Mouse (Mus musculus) megakaryocyte, adult 5-6 weeks (primary cell): Measurements from ENCODE around the gene Orai1. TPM values are rescaled to one million over a fixed set of nuclear protein-coding genes. Genes with fewer than 3 reads are reported as not detected.
A peak's percentile ranks its signal among the peaks of the same experiment; 100 is the strongest.

Experiments
- ATAC-seq: 2 replicates; pipeline ENCODE4 v1.8.0; 2016; ENCODE audit warnings: mild to moderate bottlenecking, inconsistent platforms; ENCODE audit not compliant: poor library complexity, severe bottlenecking
- total RNA-seq, 2 experiments: library from RNA; stranded (forward) in 1 of 2; stranded (reverse) in 1 of 2; fragments of 153-499, 151-499 nt in 1 of 2; fragments of 221-1000, 200-1000 nt in 1 of 2; gene quantifications; 2 replicates each; pipeline versions ENCODE4 v1.2.3 to v1.2.4; 2015 to 2017

The Orai1 gene
- total RNA-seq, 2 experiments from 2014 or later, result 21.0 to 87.4 TPM

DNA sequence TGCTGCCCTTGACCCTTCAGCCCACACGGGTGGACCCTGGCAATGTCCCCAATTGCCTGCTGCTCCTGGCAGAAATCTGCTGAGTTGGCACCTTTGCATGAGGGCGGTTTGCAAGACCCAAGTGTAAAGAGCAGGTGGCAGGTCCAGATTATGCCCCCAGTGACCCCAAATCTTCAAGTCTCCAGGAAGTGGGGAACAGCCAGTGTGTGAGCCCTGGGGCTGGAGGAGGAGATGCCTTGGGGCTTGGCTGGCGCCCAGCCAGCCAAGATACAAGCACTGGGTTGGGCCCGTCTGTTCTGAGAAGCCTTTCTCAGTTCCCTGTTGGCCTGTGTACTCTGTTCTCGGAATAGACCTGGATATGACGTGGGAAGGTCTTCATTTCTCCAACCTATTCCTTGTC is 12.6 kb downstream of the Orai1 start:
- peak; percentile 28; the same call in 1 of the 2 replicates for ATAC-seq

DNA sequence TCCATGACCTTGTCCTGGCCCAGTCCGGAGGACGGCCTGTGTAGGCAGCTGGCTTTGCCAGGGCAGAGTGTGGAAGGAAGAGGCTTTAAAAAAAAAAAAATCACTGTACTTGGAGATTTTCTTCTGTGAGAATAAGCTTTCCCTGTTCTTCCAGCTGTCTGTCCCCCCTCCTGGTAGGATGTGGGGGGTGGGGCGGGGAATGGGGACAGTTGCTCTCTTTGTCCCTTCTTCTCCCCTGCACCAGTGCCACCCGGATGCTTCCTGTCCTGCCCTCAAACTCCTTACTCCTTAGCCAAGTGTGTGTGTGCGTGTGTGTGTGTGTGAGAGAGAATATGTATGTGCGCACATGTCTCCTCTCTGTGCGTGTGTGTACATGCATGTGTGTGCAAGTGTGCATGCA is 14.9 kb downstream of the Orai1 start:
- ATAC-seq, result no peak

DNA sequence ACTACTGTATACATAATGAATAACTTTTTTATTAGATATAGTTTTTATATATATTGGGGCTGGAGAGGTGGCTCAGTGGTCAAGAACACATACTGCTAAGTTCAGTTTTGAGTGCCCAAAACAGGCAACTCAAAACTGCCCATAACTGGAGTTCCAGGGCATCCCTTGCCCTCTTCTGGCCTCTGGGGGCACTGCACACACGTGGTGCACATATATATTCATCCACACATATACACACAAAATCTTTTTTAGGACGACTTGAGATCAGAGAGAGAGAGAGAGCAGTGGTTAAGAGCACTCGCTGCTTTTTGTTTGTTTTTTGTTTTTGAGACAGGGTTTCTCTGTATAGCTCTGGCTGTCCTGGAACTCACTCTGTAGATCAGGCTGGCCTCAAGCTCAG is 16.4 kb downstream of the Orai1 start:
- no peak for ATAC-seq

DNA sequence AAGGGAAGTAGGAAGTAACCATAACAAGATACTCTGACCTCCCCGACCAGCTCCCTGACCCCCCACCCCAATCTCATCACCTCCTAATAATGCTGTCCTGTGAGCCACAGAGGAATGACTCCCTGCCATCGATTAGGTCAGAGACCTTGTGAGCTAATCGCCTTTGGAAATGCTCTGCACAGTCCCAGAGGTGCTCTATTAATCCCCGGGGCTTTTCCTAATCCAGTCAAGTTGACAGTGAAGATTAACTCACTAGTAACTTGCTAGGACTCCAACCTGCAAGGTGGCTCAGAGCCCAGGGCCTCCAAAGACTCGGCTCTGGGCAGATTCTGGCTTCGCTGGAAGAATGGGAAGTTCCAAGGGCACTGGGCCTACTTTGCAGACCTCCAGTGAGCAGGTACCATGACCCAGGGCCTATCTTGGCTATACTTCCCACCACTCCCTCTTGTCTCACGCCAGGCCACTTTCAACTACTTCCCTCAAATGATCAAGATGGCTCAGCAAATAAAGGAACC is 18.8 kb downstream of the Orai1 start:
- ATAC-seq, result no peak

DNA sequence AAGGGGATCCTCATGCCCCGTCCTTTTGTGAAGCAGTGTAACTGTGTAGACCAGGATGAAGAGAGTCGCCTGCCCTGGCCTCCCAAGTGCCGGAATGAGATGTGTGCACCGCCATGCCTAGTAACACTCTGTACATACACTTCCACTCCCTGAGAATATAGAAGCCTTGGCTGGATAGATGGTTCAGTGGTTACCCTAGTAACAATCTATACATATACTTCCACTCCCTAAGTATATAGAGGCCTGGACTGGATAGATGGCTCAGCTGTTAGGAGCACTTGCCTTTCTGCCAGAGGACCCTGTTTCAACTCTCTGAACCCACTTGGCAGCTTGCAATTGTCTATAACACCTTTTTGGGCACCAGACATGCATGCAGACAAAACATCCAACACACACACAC is 20.2 kb downstream of the Orai1 start:
- no peak for ATAC-seq

DNA sequence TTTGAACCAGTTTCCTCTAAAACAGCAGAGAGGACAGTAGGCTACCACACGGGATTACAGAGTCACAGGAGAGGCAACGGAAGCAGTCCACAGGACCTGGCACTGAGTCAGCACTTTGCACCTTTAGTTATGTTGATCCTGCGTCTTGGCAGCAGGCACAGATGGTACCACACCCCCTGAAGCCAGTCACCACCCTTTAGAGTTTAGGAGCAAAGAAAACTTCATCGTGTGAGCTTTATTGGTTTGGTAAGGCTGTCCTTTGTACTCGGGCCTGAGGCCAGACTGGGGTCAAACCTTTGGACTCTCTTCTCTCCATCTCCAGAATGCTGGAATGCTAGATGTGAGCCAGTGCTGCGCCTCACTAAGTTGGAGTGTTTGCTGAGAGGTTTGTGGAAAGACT is 20.7 kb downstream of the Orai1 start:
- 0 out of 2 replicates have a peak, but pooled peaks have one; percentile 7 for ATAC-seq

DNA sequence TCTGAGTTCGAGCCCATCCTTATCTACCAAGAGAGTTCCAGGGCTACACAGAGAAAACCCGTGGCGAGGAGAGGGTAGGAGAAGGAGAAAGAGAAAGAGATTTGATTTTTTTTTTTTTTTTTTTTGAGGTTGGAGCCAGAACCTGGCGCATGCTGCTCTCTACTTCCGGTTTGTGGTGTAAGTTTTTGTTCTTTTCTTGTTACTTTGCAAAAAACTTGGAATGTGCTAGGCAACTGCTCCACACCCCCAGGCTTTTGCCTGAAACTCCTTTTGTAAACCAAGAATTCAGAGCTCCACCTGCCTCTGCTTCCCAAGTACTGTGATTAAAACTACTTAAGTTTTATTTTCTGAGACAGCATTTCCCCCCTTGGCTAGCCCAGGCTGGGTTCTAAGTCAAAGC is 23.2 kb downstream of the Orai1 start:
- ATAC-seq, result no peak

DNA sequence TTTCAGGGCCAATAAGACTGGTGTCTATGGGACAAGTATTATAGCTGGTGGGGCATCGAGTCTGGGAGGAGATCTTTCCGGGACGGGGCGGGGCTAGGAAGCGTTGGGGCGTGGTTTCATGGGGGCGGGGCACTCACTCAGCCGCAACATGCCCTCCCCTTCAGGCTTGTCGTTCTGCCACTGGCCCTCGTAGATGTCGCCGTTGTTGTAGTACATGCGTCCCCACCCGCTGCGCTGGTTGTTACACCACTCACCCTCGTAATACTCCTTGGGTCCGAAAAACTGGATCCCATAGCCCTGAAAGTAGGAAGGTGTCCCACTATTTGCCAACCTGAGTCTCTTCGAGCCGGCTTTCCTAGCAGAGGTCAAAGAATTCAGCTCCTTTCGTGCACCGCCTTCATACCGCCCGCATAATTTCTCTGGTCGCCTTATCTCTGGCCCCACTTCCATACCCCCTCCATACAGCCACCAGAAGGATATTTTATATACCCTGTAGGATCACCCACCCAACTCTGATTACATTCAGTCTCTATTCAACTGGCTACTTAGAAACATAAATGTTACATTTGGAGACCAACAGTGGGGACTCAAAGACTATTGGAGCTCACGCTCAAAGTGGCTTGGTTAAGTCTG is 24.4 kb downstream of the Orai1 start:
- peak; percentile 96 for ATAC-seq

DNA sequence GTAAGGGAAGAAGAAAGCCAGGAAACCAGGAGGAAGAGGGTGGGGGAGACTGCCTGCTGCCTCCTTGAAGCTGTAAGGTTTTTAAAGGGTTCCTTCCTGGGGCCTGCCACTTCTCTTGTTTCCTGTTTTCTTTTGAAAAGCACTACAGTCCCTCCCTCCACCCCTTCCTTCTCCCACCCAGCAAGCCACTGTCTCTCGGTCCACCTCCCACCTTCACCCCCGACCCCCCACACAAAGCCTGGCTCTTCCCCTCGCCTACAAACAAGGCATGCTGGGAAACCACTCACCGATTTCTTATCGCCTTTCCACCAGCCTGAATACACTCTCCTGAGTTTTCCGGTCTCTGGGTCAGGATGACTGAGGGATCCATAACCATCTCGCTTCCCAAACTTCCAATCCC is 25.9 kb downstream of the Orai1 start:
- no peak for ATAC-seq

DNA sequence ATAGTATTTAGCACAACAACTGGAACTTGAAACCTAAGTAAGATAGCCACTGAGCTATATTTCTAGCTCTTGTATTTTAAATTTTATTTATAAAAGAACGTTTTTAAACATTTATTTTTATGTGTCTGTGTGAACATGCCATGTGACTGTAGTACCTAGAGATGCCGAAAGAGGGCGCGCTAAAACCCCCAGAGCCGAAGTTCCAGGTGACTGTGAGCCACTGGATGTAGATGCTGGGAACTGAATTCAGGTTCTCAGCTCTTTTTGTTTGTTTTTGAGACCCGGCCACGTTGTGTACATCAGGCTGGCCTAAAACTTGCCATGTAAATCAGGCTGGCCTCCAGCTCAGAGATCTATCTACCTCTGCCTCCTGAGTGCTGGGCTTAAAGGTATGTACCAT is 29.0 kb downstream of the Orai1 start:
- ATAC-seq, result no peak

DNA sequence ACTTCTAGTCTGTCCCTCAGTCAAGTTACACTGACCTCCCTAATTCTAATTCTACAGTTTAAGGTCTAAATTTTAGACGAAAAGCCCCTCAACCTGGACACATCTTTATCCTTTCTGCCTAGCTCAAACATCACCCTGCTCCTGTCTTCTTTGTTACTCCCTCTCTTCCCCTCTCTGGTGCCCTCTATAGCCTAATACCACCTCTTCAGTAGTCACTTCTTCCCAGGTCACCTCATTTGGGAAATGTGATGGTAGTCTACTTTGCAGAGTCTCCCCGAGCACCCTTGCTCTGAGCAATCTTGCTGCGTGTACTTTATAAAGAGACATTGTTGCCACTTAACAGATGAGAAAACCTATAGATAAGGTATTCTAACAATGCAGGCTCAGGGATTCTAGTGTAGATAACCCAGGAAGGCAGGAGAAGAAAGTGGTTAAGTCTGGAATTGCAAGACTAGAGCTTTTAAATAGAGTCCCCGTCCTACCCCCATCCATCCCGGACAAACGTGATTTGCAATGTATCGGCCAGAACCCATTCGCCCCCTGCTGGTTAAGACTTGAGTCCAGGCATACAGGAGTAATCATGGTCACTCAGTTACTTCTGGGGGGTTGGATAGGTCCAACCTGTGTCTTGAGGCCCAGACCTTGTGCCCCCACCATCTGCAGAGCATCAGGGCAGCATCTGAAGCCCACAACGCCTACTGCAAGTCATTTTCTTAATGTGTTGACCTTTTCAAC is 30.9 kb downstream of the Orai1 start:
- peak; percentile 72 for ATAC-seq

DNA sequence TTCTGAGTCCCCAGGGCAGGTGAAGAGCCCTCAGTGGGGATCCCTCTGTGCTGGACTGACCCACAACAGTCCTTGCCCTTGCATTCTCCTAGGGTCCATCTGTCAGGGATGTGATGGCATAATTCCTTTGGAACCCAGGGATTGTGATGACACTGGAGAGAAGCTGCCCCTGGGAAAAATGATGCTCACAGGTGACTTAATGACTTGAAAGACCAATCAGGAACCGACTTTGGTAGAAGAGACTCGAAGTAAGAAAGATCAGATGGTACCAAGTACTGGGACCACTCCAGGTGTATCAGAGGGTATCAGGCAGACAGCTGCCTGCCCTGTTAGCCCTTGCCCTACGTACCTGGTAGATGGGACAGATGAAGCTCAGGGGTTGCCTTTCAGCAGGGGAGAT is 32.0 kb downstream of the Orai1 start, which contains the start of gene Morn3:
TSS of gene Morn3 (minus strand) at position 101 of the 400 bp plus-strand sequence.
- ATAC-seq, result no peak

DNA sequence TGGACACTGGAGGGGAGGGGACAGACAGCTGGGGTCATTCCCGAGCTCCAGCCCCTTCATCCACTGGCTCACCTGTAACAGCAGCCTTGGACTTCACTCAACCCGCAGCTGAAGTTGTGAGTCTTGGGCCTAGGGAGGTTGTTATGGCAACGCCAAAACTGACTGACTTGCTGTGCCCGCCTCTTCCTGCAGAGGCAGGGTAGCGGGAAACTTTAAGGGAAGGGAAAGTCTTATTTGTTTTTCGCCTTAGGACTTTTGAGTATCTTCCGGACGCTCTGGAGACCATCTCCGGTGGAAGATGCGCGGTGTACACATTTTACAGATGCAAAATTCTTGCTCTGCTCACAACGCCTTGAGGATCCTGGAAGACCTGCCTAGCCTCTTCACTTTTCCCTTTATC is 34.4 kb downstream of the Orai1 start:
- ATAC-seq, result peak; percentile 82

DNA sequence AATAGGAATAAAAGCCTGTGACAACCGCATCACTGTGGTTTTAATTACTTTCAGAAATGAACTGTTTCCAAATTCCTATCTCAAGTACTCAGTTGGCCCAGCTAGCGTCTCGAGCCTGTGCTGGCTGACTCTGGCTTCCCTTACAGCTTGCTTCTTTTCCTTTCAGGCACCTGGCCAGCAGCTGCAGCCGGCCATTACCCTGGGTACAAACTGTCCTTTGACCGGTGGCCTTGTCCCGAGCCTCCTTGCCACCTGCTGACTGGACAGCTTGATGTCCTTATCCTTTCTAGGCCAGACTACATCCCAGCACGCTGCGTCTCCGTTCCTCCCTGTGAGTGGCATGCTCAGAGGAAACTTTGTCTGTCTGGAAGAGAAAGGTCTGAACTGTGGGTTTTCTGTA is 36.0 kb downstream of the Orai1 start:
- no peak for ATAC-seq

DNA sequence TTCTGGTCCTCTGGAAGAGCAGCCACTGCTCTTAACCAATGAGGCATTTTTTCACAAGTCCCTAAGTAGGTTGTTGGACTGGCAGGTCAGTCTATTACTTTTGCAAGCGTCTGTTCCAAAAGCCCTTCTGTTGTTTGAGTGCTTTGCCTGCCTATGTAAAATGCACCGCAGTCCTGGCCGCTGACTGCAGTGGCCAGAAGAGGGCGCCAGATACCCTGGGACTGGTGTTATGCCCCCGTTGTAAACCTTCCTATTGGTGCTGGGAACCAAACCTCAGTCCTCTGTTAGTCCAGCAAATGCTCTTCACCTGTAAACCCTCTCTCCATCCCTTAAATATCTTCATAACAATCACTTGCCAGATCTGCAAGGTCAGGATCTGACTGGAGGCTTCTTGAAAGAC is 36.9 kb downstream of the Orai1 start:
- ATAC-seq, result no peak

DNA sequence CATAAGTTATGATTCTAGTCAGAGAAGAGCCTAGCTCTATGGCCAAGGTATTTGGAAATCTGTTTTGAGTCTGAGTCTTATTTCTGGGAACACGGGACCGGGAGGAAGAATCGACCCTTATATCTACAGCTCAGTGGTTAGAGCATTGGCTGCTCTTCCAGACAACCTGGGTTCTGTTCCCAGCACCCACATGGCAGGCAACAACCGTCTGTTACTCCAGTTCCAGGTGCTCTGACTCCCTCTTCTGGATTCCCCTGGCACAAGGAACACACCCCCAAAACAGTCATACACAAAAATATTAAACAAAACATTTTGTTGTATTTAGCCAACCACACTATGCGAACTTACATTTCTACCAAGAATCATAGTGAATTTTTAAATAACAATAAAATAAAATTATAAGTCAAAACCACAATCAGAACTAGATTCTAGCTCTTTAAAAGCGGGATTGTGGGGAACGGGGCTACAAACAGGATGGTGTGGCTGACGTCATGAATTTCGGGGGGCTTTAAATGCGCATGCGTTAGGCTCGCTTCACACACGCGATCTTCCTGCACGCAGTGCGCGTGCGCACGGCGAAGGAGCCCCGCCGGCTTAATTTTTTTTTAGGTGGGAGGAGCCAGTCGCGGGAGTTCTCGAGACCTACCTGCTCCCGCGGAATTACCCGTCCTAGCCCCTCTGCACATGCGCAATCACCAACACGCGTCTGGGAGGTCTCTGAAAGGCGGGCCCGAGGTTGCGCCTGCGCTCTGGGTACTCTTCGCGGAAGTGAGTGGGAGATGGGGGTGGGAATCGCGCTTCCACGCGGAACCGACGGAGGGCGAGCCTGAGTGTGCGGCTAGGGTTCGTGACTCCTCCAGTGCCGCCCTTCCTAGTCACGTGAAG is 42.7 kb downstream of the Orai1 start:
- ATAC-seq, result peak; percentile 96

DNA sequence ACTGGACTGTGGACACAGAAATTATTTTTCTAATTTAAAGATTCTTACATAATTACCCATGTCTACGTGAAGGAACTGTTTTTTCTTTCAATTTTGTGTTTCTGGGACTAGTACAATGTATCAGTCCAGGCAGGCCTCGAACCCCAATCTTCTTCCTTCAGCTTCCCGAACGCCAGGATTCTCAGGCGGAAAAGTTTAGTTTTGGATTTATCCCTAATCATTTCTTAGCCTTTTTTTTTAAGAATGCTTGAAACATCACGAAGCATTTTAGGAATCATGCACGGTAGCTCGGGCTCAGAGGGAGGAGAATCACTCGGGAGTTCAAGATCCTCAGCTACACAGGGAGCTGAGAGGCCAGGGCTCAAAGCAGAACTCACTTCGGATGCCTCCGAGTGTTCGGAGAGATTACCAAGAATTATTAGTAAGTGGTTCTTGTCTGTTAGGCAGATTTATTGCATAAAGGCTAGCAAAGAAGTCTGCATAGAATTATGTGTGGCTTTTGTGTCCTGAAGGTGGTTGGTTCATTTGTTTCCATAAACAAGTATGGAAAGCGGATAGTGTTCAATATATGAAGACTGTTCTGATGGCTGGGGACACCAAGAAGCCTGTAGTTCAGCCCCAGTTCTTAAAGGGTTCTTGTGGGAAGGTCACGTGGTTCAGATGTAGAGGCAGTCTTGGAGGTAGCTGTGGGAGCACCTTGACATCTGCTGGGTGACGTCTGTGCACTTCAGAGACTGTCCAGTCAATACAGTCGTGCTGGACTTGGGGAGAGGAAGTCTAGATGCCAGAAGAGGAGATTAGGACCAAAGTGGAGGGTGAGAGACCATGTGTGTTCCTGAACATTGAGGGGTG is 43.6 kb downstream of the Orai1 start:
- no peak for ATAC-seq

DNA sequence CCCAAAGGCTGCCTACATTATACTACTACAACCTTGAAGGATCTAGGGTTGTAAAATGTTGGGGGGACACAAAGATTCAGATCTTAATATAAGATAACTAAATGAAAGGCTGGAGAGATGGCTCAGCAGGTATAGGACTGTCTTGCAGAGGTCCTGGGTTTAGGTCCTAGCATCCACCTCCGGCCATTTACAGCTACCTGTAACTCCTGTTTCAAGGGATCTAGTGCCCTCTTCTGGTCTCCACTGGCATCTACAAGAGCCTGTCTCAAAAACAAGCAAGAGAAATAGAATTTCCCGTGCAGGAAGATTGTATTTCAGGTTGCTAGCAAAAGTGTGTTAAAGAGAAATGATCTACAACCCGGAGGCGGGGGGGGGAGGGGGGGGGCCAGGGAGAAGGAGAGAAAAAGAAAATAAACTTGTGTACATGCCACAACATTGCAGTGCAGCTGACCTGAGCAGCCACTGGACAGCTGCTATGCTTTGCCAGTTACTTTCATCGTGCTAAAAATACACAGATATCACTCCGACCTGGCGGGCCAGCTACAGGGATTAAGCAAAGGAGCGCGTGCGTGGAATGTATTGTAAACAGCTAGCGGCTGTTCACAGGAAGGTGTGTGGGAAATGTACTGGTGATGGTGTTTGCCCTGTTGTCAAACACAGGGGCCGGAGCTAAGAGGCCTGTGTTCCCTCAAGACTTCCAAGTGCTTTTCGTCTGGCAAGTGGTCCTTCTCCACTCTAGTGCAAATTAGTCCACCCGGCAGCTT is 45.1 kb downstream of the Orai1 start:
- ATAC-seq, result no peak

DNA sequence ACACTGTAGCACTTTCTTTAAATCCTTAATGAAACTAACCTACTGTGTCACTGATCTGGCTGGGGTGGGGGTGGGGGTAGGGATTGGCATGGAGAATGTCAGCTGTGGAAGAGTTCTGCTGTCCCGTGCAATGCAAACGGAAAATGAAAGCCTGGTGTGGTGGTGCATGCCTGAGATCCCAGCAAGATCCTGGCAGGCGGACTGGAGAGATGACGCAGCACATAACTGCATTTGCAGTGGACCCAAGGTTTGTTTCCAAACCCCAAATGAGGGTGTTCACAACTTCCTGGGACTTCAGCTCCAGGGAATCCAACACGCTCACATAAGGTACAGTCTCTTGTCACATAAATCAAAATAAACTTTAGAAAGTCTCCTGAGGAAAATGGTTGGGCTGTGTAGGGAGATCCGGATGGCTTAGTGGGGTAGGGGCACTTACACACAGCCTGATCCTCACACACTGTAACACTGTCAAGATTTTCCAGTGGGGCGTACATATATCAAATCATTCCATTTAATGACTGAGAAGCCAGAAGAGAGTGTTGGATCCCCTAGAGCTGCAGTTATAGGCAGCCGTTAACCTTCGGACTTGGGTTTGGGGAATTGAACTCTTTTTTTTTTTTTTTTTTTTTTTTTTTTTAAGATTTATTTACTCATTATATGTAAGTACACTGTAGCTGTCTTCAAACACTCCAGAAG is 46.0 kb downstream of the Orai1 start:
- ATAC-seq, result no peak
